Mouse (Mus musculus): ENCODE data around the gene Whamm. TPM values are rescaled to one million over a fixed set of nuclear protein-coding genes. Genes with fewer than 3 reads are reported as not detected.

The Whamm gene
- polyA plus RNA-seq (2014; fragmentation: Illumina TruSeq; extraction: RNeasy Lipid Tissue Mini Kit (QIAGEN cat#74804); ENCODE audit: low read depth, low replicate concordance), result 18.3 TPM

DNA sequence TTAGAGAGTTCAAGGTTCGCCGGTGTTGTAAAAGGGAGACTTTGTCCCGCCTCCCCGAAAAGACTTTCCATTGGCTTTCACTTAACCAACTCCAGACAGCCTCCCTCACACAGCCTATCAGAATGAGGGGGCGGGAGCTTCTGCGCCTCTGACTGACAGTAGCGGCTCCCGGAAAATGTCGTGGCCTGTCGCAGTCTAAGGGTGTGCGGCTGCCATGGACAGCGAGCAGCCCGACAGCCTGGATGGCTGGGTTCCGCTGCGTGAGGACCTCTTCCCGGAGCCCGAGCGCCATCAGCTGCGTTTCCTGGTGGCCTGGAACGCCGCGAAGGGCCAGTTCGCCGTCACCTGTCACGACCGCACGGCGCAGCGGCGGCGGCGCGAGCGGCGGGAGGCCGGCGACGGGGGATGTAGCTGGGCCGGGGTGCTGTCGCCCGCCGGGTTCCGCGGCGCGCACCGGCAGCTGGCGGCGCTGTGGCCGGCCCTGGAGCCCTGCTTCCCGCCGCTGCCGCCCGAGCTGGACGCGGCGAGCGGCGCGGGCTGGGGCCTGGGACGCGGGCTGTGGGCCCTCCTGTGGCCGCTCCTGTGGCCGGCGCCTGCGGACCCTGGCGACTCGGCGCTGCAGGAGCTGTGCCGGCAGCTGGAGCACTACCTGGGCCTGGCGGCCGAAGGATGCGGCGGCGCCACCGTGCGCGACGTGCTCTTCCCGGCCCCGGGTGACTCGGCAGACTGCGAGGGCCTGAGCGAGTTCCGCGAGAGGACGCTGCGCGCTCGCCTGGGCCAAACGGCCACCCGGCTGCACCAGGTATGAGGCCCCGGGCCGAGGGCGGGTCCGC lies at the start of gene Whamm:
Whamm (plus strand) TSS at position 159 of the 833 bp plus-strand sequence.

GRCm38 (mm10) chr7:81566892-81567291 lies 4.2 kb upstream of the Whamm start, which contains the start of gene Fsd2:
Fsd2 (minus strand) TSS chr7:81566944.

Other genes starting within 250 kb of the Whamm start
- 1,708 TPM for gene Rps17, start 226.0 kb upstream of the Whamm start, polyA plus RNA-seq (2014; fragmentation: Illumina TruSeq; extraction: RNeasy Lipid Tissue Mini Kit (QIAGEN cat#74804); ENCODE audit: low read depth, low replicate concordance)
- gene Cpeb1, start 115.8 kb upstream of the Whamm start, polyA plus RNA-seq (2014; fragmentation: Illumina TruSeq; extraction: RNeasy Lipid Tissue Mini Kit (QIAGEN cat#74804); ENCODE audit: low read depth, low replicate concordance), result 58.9 TPM
- gene Ap3b2, start 77.3 kb upstream of the Whamm start, polyA plus RNA-seq (2014; fragmentation: Illumina TruSeq; extraction: RNeasy Lipid Tissue Mini Kit (QIAGEN cat#74804); ENCODE audit: low read depth, low replicate concordance), result 36.3 TPM
- gene BC048679, start 73.0 kb upstream of the Whamm start, polyA plus RNA-seq (2014; fragmentation: Illumina TruSeq; extraction: RNeasy Lipid Tissue Mini Kit (QIAGEN cat#74804); ENCODE audit: low read depth, low replicate concordance), result 756 TPM
- 6.9 TPM for gene Fsd2, start 4.3 kb upstream of the Whamm start, polyA plus RNA-seq (2014; fragmentation: Illumina TruSeq; extraction: RNeasy Lipid Tissue Mini Kit (QIAGEN cat#74804); ENCODE audit: low read depth, low replicate concordance)
- gene Homer2, start 136.3 kb downstream of the Whamm start, polyA plus RNA-seq (2014; fragmentation: Illumina TruSeq; extraction: RNeasy Lipid Tissue Mini Kit (QIAGEN cat#74804); ENCODE audit: low read depth, low replicate concordance), result 2.7 TPM
- 68.7 TPM for gene Ramac, start 191.7 kb downstream of the Whamm start, polyA plus RNA-seq (2014; fragmentation: Illumina TruSeq; extraction: RNeasy Lipid Tissue Mini Kit (QIAGEN cat#74804); ENCODE audit: low read depth, low replicate concordance)
- 32.6 TPM for gene 3110040N11Rik, start 218.2 kb downstream of the Whamm start, polyA plus RNA-seq (2014; fragmentation: Illumina TruSeq; extraction: RNeasy Lipid Tissue Mini Kit (QIAGEN cat#74804); ENCODE audit: low read depth, low replicate concordance)